In genomic region chr11:42906020-42906419, GRCm38 (mm10) we compare ENCODE assay signal across 15 mouse cellular contexts.
"Had no signal": no experiment of that assay in that cellular context is flagged by ENCODE, and none has a peak within 500 bp of the region (broad histone marks: within the 10 kb centered on the region; RNA-seq: fewer than 3 reads in every experiment).

No protein-coding gene starts in this region.

- H3K27ac ChIP-seq: midbrain, embryonic 10.5 days; midbrain, embryonic 12.5 days; neural tube, embryonic 12.5 days; stomach, embryonic 15.5 days; stomach, postnatal 0 days had no signal

- H3K4me2 ChIP-seq: lung, embryonic 14.5 days; midbrain, embryonic 12.5 days; neural tube, embryonic 12.5 days; stomach, embryonic 15.5 days had no signal

- H3K9me3 ChIP-seq: midbrain, embryonic 10.5 days; midbrain, embryonic 12.5 days; neural tube, embryonic 12.5 days; stomach, embryonic 15.5 days had no signal

- H3K4me3 ChIP-seq: midbrain, embryonic 10.5 days; midbrain, embryonic 12.5 days; neural tube, embryonic 12.5 days; stomach, embryonic 15.5 days had no signal

- DNase-seq: lung, adult 18-20 months; lung, embryonic 14.5 days; lung, postnatal 10 days; lung, postnatal 4 days; midbrain, embryonic 14.5 days; right cerebral cortex, postnatal 14 days; thymus, adult 2 months; thymus, postnatal 25 days; thymus, postnatal 4 days had no signal

- H3K27me3 ChIP-seq: midbrain, embryonic 12.5 days; neural tube, embryonic 12.5 days; stomach, embryonic 15.5 days had no signal

- H3K36me3 ChIP-seq: midbrain, embryonic 10.5 days; midbrain, embryonic 12.5 days; neural tube, embryonic 12.5 days; stomach, embryonic 15.5 days had no signal

- ATAC-seq: midbrain, embryonic 16.5 days had no signal

- H3K9ac ChIP-seq: lung, embryonic 14.5 days; midbrain, embryonic 12.5 days; neural tube, embryonic 12.5 days; stomach, embryonic 15.5 days had no signal

- H3K4me1 ChIP-seq: midbrain, embryonic 10.5 days; midbrain, embryonic 12.5 days; neural tube, embryonic 12.5 days; stomach, embryonic 15.5 days had no signal
